Mouse (Mus musculus) testis, adult 2 months (tissue): ENCODE results near the gene Ccnd1.

ENCODE experiments used
- CTCF ChIP-seq: fragments of 200-500 bp; IDR thresholded peaks from 2 replicates; pipeline ENCODE4 v1.5.1; 2012; ENCODE audit warnings: low read depth, mild to moderate bottlenecking, inconsistent platforms, low read length, moderate library complexity; ENCODE audit not compliant: control insufficient read depth, insufficient read depth, insufficient replicate concordance
- POLR2A ChIP-seq: fragments of 200-500 bp; IDR thresholded peaks from 2 replicates; pipeline ENCODE4 v1.6.1; 2012; ENCODE audit warnings: low read depth, mild to moderate bottlenecking, inconsistent platforms, low read length, moderate library complexity; ENCODE audit not compliant: control insufficient read depth

DNA sequence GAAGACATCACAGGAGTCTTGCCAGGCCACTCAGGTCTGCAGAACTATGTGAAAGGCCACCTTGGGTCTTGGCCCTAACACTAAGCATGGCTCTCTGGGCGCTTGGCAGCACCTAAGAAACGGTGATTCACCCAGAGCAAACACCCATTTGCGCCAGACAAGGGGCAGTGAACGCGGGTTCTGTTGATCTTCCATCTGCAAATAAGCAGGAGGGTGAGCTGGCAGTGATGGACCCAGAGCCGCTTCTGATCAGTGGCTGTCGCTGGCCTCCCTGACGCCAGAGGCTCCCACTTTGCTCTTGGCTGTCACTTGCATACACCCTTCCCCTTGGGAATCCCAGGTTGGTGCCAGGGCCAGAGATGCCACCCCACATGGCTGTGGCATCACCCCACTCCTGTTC lies 10.2 kb downstream of the Ccnd1 start:
- TF ChIP-seq POLR2A (no peak), CTCF (no peak)
